Mouse (Mus musculus) liver, embryonic 14.5 days (tissue): Measurements from ENCODE around the gene Psmc3.
"Not testable (repeated sequence)": the region's sequence is repeated elsewhere in the genome, so short reads cannot be mapped to it uniquely, and the experiment has no call there.

ENCODE experiments used
- CTCF ChIP-seq: IDR thresholded peaks from 2 replicates; pipeline ENCODE4 v1.5.1; 2016; ENCODE audit warnings: antibody characterized with exemption, low read depth, control low read depth
- EP300 ChIP-seq: IDR thresholded peaks from 2 replicates; pipeline ENCODE4 v1.6.1; 2016; ENCODE audit warnings: antibody characterized with exemption, low read depth

DNA sequence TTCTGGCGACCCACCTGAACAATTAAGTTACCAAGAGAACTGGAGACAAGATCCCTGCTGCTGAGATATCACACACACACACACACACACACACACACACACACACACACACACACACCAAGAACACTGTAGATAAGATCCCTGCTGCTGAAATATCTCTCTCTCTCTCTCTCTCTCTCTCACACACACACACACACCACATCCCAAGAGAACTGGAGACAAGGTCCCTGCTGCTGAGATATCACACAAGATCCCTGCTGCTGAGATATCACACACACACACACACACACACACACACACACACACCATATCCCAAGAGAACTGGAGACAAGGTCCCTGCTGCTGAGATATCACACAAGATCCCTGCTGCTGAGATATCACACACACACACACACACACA is 8.0 kb upstream of the Psmc3 start:
- TF ChIP-seq CTCF, result not testable (repeated sequence)
- TF ChIP-seq EP300, result peak; percentile 29; the same call in 1 of the 2 replicates
